In the genomic region with DNA sequence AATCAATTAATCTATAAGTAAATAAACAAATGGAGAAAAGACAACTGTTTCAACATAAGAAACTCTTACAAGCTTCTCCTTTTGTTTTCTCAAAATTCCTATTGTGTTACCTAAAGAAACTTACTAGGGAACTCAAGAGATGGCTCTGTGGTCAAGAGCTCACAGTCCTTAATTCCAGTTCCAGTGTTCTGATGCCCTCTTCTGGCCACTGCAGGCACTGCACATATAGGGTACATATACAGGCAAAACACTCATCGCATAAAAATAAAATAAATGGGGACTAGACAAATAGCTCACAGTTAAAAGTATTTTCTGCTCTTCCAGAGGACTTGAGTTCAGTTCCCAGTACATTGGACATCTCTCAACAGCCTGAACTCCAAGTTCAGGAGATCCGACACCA, we compare ENCODE assay signal across 8 mouse cellular contexts. TPM values are rescaled to one million over a fixed set of nuclear protein-coding genes. Genes with fewer than 3 reads are reported as not detected.
A peak's percentile ranks its signal among the peaks of the same experiment; 100 is the strongest.
DNase-seq lines count a peak whose midpoint lies in the region; ATAC-seq and TF ChIP-seq lines count a peak whose summit lies in the region.

No protein-coding gene starts in this region.

- H3K27ac ChIP-seq in intestine, postnatal 0 days (ENCODE audit: low read depth, low read length), result no peak overlapping the region
- no peak overlapping the region for H3K27ac ChIP-seq in intestine, embryonic 15.5 days
- H3K27ac ChIP-seq in hindbrain, embryonic 12.5 days, result no peak overlapping the region

- DNase-seq in A20 (ENCODE audit: low read depth, low spot score) (peak; percentile 80), R1 (ENCODE audit: low read depth, low spot score) (peak; percentile 83)
- peak; percentile 39 to 57 for DNase-seq in natural killer cell, adult 2 months (ENCODE audit: low spot score in 2 of 2)
- DNase-seq in frontal cortex, postnatal 25 days (ENCODE audit: low spot score in 2 of 2), result no peak
- no peak for DNase-seq in heart, adult 8-10 months (ENCODE audit: low spot score)

- H3K4me2 ChIP-seq in intestine, postnatal 0 days (replicated peaks; ENCODE audit: low read depth), result no peak overlapping the region
- no peak overlapping the region for H3K4me2 ChIP-seq in intestine, embryonic 15.5 days (replicated peaks)
- no peak overlapping the region for H3K4me2 ChIP-seq in hindbrain, embryonic 12.5 days (replicated peaks)

- no peaks in the 10 kb centered on the region for H3K27me3 ChIP-seq in intestine, postnatal 0 days (replicated peaks; ENCODE audit: control insufficient read depth, insufficient read depth, low read length)
- no peaks in the 10 kb centered on the region; the same call in 1 of the 2 replicates for H3K27me3 ChIP-seq in intestine, embryonic 15.5 days (replicated peaks)
- H3K27me3 ChIP-seq in hindbrain, embryonic 12.5 days, result no peaks in the 10 kb centered on the region

- peaks cover 18% of the 10 kb centered on the region for H3K36me3 ChIP-seq in intestine, postnatal 0 days (ENCODE audit: control insufficient read depth, insufficient read depth)
- H3K36me3 ChIP-seq in intestine, embryonic 15.5 days, result peaks cover 7% of the 10 kb centered on the region; the same call in 1 of the 2 replicates
- H3K36me3 ChIP-seq in hindbrain, embryonic 12.5 days, result peaks cover 19% of the 10 kb centered on the region

- H3K9ac ChIP-seq in intestine, postnatal 0 days (ENCODE audit: low read depth, low read length), result no peak overlapping the region
- H3K9ac ChIP-seq in intestine, embryonic 15.5 days, result no peak overlapping the region
- H3K9ac ChIP-seq in hindbrain, embryonic 12.5 days, result no peak overlapping the region

- H3K9me3 ChIP-seq in intestine, postnatal 0 days (ENCODE audit: control insufficient read depth), result no peaks in the 10 kb centered on the region
- no peaks in the 10 kb centered on the region for H3K9me3 ChIP-seq in intestine, embryonic 15.5 days
- no peaks in the 10 kb centered on the region for H3K9me3 ChIP-seq in hindbrain, embryonic 12.5 days (replicated peaks)

- no peaks in the 10 kb centered on the region for H3K4me1 ChIP-seq in intestine, postnatal 0 days (replicated peaks; ENCODE audit: control insufficient read depth, insufficient read depth, low read length)
- H3K4me1 ChIP-seq in intestine, embryonic 15.5 days (replicated peaks), result peaks cover 11% of the 10 kb centered on the region
- H3K4me1 ChIP-seq in hindbrain, embryonic 12.5 days, result peaks cover 11% of the 10 kb centered on the region

- TF ChIP-seq CTCF in intestine, postnatal 0 days (IDR thresholded peaks at IDR 0.05; ENCODE audit: low read depth), result peak; percentile 63

- no peak overlapping the region for H3K4me3 ChIP-seq in intestine, postnatal 0 days (ENCODE audit: low read depth, low read length)
- H3K4me3 ChIP-seq in intestine, embryonic 15.5 days (replicated peaks), result no peak overlapping the region
- H3K4me3 ChIP-seq in hindbrain, embryonic 12.5 days, result no peak overlapping the region

- ATAC-seq in intestine, postnatal 0 days, result no peak
- ATAC-seq in intestine, embryonic 15.5 days, result no peak
- peak; percentile 1; the same call in 1 of the 2 replicates for ATAC-seq in hindbrain, embryonic 12.5 days (ENCODE audit: low FRiP score)

- WGBS in intestine, postnatal 0 days, result 70% methylated on average over 2 of the region's 2 CpGs
- 67% methylated on average over 2 of the region's 2 CpGs for WGBS in intestine, embryonic 15.5 days
- 69% methylated on average over 2 of the region's 2 CpGs for WGBS in hindbrain, embryonic 12.5 days

RNA-seq across cellular contexts. Expression of gene Nifk, which starts 0.9 kb away (rescaled TPM):
- 38.0 and 41.4 TPM in 2 replicates for polyA plus RNA-seq in intestine, postnatal 0 days (2015; fragmentation: Nextera tagmentation; extraction: Ambion mirVana)
- 78.4 and 87.5 TPM in 2 replicates for polyA plus RNA-seq in intestine, embryonic 15.5 days (2015; fragmentation: Nextera tagmentation; extraction: Ambion mirVana)
- polyA plus RNA-seq in hindbrain, embryonic 12.5 days (2016; fragmentation: Nextera tagmentation; extraction: Ambion mirVana), result 73.2 and 75.6 TPM in 2 replicates
- total RNA-seq in heart, adult 8-10 months (2022), result 10 to 100 TPM; 13.8 to 16.8 (median 14.7) TPM

RNA-seq across cellular contexts. Expression of gene Tsn, which starts 9.2 kb away (rescaled TPM):
- 138 TPM in 2 replicates for polyA plus RNA-seq in intestine, postnatal 0 days (2015; fragmentation: Nextera tagmentation; extraction: Ambion mirVana)
- polyA plus RNA-seq in intestine, embryonic 15.5 days (2015; fragmentation: Nextera tagmentation; extraction: Ambion mirVana), result 261 and 297 TPM in 2 replicates
- 403 and 430 TPM in 2 replicates for polyA plus RNA-seq in hindbrain, embryonic 12.5 days (2016; fragmentation: Nextera tagmentation; extraction: Ambion mirVana)
- 10 to 100 TPM; 62.5 to 74.0 (median 67.0) TPM for total RNA-seq in heart, adult 8-10 months (2022)

Comparison
In these comparisons a context has a peak if more than half of its experiments do, and no peak if none do; other contexts are left out.
1. DNase-seq: peak in A20 (single experiment), R1 (single experiment) and natural killer cell, adult 2 months (2 of 2); none in frontal cortex, postnatal 25 days (0 of 2) and heart, adult 8-10 months (single experiment).